Mouse (Mus musculus) intestine, postnatal 0 days (tissue): Measurements from ENCODE around the gene Grik4. TPM values are rescaled to one million over a fixed set of nuclear protein-coding genes. Genes with fewer than 3 reads are reported as not detected.

Experiments used
- ATAC-seq: fragments of 200-750 bp; cut with Nextera tagmentation; 2 replicates; pipeline ENCODE4 v1.8.0; 2017; ENCODE audit warnings: mild to moderate bottlenecking, moderate TSS enrichment, moderate library complexity
- H3K27ac ChIP-seq: fragments of 300-500 bp; sonication (generic); 2 replicates; pipeline ENCODE4 v1.5.1; 2014; ENCODE audit warnings: mild to moderate bottlenecking, low read depth, low read length, moderate library complexity
- H3K27me3 ChIP-seq: fragments of 300-500 bp; sonication (generic); replicated peaks from 2 replicates; pipeline ENCODE4 v1.6.1; 2014; ENCODE audit warnings: low read length, mixed read lengths; ENCODE audit not compliant: control insufficient read depth, insufficient read depth
- H3K36me3 ChIP-seq: fragments of 300-500 bp; sonication (generic); 2 replicates; pipeline ENCODE4 v1.6.1; 2014; ENCODE audit warnings: mild to moderate bottlenecking, moderate library complexity; ENCODE audit not compliant: control insufficient read depth, insufficient read depth
- H3K4me1 ChIP-seq: fragments of 300-500 bp; sonication (generic); replicated peaks from 2 replicates; pipeline ENCODE4 v1.6.1; 2014; ENCODE audit warnings: antibody characterized with exemption, low read length, mixed read lengths; ENCODE audit not compliant: control insufficient read depth, insufficient read depth
- H3K4me2 ChIP-seq: fragments of 300-500 bp; sonication (generic); replicated peaks from 2 replicates; pipeline ENCODE4 v1.6.1; 2014; ENCODE audit warnings: low read depth, mild to moderate bottlenecking, moderate library complexity
- H3K4me3 ChIP-seq: fragments of 300-500 bp; sonication (generic); 2 replicates; pipeline ENCODE4 v1.5.1; 2014; ENCODE audit warnings: low read depth, low read length
- H3K9ac ChIP-seq: fragments of 300-500 bp; sonication (generic); 2 replicates; pipeline ENCODE4 v1.6.1; 2014; ENCODE audit warnings: mild to moderate bottlenecking, low read depth, low read length
- H3K9me3 ChIP-seq: fragments of 300-500 bp; sonication (generic); 2 replicates; pipeline ENCODE4 v1.6.1; 2016; ENCODE audit warnings: mixed run types; ENCODE audit not compliant: control insufficient read depth
- CTCF ChIP-seq: sonication (generic); IDR thresholded peaks from 2 replicates; pipeline ENCODE4 v1.5.1; 2016; ENCODE audit warnings: low read depth, mild to moderate bottlenecking, control low read depth, antibody characterized with exemption, moderate library complexity
- WGBS: fragments of 180-500 bp; shearing (Covaris S2); extraction: QIAGEN DNeasy Blood & Tissue Kit; methylation state at CpG from one replicate; pipeline ENCODE4 v1.1.7; 2014; 5-methylcytosine and 5-hydroxymethylcytosine counted together
- polyA plus RNA-seq: library from polyadenylated mRNA; unstranded; fragments of >200 nt; fragmentation: Nextera tagmentation; extraction: Ambion mirVana; gene quantifications from 2 replicates; pipeline ENCODE4 v1.2.1, GENCODE M21; 2015

Grik4 gene
- polyA plus RNA-seq, 1 experiment from 2014 or later = 0.68 TPM

DNA sequence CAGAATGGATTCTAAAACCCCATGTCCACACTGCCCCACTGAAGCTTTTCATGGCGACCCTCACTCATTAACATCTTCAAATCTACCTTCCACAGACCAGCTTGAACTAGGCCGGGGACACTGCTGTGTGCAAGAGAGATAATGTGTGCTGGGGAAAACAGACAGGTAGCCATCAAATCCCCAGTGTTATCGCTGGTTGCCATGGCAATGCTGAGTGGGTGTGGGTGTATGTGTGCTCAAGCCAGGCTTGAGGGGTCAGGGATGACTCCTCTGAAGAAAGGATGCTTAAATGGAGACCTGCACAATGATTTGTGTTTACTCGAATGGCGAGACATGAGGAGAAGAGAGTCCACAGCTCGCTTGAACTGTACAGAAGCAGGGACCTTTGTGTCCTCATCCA lies 112.7 kb downstream of the Grik4 start:
- Histone ChIP-seq H3K27me3 (no peaks in the 10 kb centered on the region), H3K27ac (no peak overlapping the region), H3K36me3 (no peaks in the 10 kb centered on the region), H3K4me1 (no peaks in the 10 kb centered on the region), H3K4me2 (no peak overlapping the region), H3K9ac (no peak overlapping the region), H3K4me3 (no peak overlapping the region), H3K9me3 (no peaks in the 10 kb centered on the region)
- no peak for ATAC-seq
- WGBS = 64% methylated on average over 6 of the region's 6 CpGs
- TF ChIP-seq CTCF = no peak

GRCm38 (mm10) chr9:42819247-42819646 lies 125.0 kb downstream of the Grik4 start:
- TF ChIP-seq CTCF = no peak
- no peak overlapping the region for H3K4me2 ChIP-seq
- no peak overlapping the region for H3K9ac ChIP-seq
- no peak overlapping the region for H3K4me3 ChIP-seq
- no peaks in the 10 kb centered on the region for H3K36me3 ChIP-seq
- no peaks in the 10 kb centered on the region for H3K4me1 ChIP-seq
- no peaks in the 10 kb centered on the region for H3K9me3 ChIP-seq
- H3K27me3 ChIP-seq = no peaks in the 10 kb centered on the region
- no peak overlapping the region for H3K27ac ChIP-seq
- 51% methylated on average over 3 of the region's 3 CpGs for WGBS
- no peak for ATAC-seq

GRCm38 (mm10) chr9:42816815-42817214 lies 127.5 kb downstream of the Grik4 start:
- Histone ChIP-seq H3K27me3 (no peaks in the 10 kb centered on the region), H3K36me3 (no peaks in the 10 kb centered on the region), H3K4me2 (no peak overlapping the region), H3K4me1 (no peaks in the 10 kb centered on the region), H3K9me3 (no peaks in the 10 kb centered on the region), H3K27ac (no peak overlapping the region), H3K4me3 (no peak overlapping the region), H3K9ac (no peak overlapping the region)
- TF ChIP-seq CTCF = no peak
- 76% methylated on average over 1 of the region's 1 CpGs for WGBS
- ATAC-seq = no peak

- 94% methylated on average over 3 of the region's 3 CpGs for WGBS
- H3K36me3 ChIP-seq = no peaks in the 10 kb centered on the region
- H3K4me1 ChIP-seq = no peaks in the 10 kb centered on the region
- no peak overlapping the region for H3K27ac ChIP-seq
- H3K4me2 ChIP-seq = no peak overlapping the region
- no peaks in the 10 kb centered on the region for H3K9me3 ChIP-seq
- TF ChIP-seq CTCF = no peak
- ATAC-seq = no peak
- no peaks in the 10 kb centered on the region for H3K27me3 ChIP-seq
- no peak overlapping the region for H3K9ac ChIP-seq
- no peak overlapping the region for H3K4me3 ChIP-seq
These were observed 135.1 kb downstream of the Grik4 start for GRCm38 (mm10) chr9:42809146-42809545.

- ATAC-seq = no peak
- no peaks in the 10 kb centered on the region for H3K4me1 ChIP-seq
- no peaks in the 10 kb centered on the region for H3K9me3 ChIP-seq
- H3K4me2 ChIP-seq = no peak overlapping the region
- H3K27me3 ChIP-seq = no peaks in the 10 kb centered on the region
- no peak overlapping the region for H3K9ac ChIP-seq
- no peaks in the 10 kb centered on the region for H3K36me3 ChIP-seq
- H3K27ac ChIP-seq = no peak overlapping the region
- 78% methylated on average over 9 of the region's 9 CpGs for WGBS
- TF ChIP-seq CTCF = peak; percentile 73
- no peak overlapping the region for H3K4me3 ChIP-seq
These were observed 135.9 kb downstream of the Grik4 start for GRCm38 (mm10) chr9:42808394-42808793.

- 63% methylated on average over 3 of the region's 3 CpGs for WGBS
- H3K27ac ChIP-seq = no peak overlapping the region
- no peak overlapping the region for H3K4me3 ChIP-seq
- no peak overlapping the region for H3K4me2 ChIP-seq
- ATAC-seq = no peak
- H3K36me3 ChIP-seq = no peaks in the 10 kb centered on the region
- no peak for TF ChIP-seq CTCF
- no peaks in the 10 kb centered on the region for H3K27me3 ChIP-seq
- H3K9ac ChIP-seq = no peak overlapping the region
- H3K4me1 ChIP-seq = peaks cover 6% of the 10 kb centered on the region; the same call in 1 of the 2 replicates
- no peaks in the 10 kb centered on the region for H3K9me3 ChIP-seq
These were observed 141.2 kb downstream of the Grik4 start for GRCm38 (mm10) chr9:42803061-42803491.

GRCm38 (mm10) chr9:42801929-42802328 lies 142.4 kb downstream of the Grik4 start:
- Histone ChIP-seq H3K9ac (no peak overlapping the region), H3K36me3 (no peaks in the 10 kb centered on the region), H3K27ac (no peak overlapping the region), H3K9me3 (no peaks in the 10 kb centered on the region), H3K4me2 (no peak overlapping the region), H3K27me3 (no peaks in the 10 kb centered on the region), H3K4me1 (peaks cover 14% of the 10 kb centered on the region; the same call in 1 of the 2 replicates), H3K4me3 (no peak overlapping the region)
- TF ChIP-seq CTCF = no peak
- WGBS = 77% methylated on average over 11 of the region's 11 CpGs
- ATAC-seq = no peak
